Mouse (Mus musculus) c-Kit-positive CD71-positive TER-119-negative erythroid progenitor cells, embryonic 14.5 days (primary cell): ENCODE data around the gene Gcgr.
"Not testable (repeated sequence)": the region's sequence is repeated elsewhere in the genome, so short reads cannot be mapped to it uniquely, and the experiment has no call there.

Source experiments
- DNase-seq: peaks from one replicate; pipeline ENCODE4 v3.0.0-alpha.2; 2013; ENCODE audit warnings: low read depth

Gcgr gene

DNA sequence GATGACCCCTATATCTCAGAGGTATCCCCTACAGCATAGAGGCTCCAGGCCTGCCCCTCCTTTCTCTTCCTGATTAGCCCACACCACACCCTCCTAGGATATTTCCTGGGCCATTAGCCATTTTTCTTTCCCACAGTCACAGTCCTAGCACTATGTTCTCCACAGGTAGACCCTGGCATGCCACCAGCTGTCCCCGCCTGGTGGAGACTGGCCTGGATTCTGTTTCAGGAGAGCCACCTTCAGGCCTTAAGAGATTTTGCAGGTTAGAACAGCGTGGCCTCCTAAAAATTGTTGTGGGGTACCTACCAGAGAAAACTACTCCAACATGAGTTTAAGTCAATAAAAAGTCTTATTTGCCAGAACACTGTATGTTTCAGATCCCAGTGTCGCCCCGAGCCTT lies 23.6 kb upstream of the Gcgr start:
- no peak for DNase-seq

- no peak for DNase-seq
Measured at GRCm38 (mm10) chr11:120507611-120508289, 22.7 kb upstream of the Gcgr start.

GRCm38 (mm10) chr11:120508290-120508870 lies 22.1 kb upstream of the Gcgr start:
- DNase-seq = no peak

DNA sequence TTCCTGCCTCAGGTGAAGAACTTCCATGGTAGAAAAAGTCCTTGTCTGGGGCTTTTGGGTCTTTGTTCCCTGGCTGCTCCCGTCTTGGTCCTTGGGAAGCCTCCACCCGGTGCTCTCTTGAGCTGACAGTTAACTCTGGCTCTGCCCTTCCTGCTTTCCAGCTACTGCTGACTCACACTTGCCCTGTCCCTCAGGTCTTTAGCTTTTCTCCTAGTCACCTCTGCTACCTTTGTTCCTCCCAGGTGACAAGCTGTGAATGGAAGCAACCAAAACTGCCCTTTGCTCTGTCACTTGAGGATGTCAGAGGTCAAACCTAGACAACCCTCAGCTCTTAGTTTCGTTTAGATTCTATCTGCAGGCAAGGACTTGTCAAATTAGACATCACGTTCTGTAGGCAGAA lies 20.6 kb upstream of the Gcgr start:
- DNase-seq = no peak

DNA sequence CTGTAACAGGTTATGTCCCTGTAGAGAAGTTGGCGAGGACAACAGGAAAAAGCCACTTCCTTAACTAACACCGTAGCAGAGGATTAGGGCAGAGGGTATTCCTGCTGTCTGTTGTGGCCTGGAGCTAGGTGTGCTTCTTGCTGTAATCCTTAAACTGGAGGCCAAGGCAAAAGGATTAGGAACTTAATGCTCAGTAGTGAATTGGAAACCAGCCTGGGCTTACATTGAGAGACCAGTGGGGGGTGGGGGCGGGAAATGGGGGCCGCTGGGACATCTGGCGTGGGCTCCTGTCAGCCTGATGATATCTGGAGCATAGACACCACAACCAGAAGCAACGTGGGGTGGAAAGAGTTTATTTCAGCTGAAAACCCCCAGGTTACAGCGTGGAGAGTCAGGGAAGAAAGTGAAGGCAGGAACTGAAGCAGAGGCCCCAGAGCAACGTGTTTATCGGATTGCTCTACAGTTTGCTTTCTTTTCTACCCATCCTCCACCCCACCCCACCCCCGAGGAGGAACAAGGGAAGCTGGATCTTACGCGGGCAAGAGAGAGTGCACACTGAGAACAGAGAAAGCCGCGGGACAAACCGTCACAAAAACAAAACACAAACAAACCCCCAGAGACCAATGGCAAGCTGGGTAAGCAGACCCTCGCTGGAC lies 20.0 kb upstream of the Gcgr start:
- DNase-seq = peak; percentile 57

- DNase-seq = no peak
Measured at GRCm38 (mm10) chr11:120512790-120513453, 17.6 kb upstream of the Gcgr start.

- DNase-seq = not testable (repeated sequence)
Measured at GRCm38 (mm10) chr11:120514262-120514661, 16.2 kb upstream of the Gcgr start.

- peak; percentile 66 for DNase-seq
Measured at GRCm38 (mm10) chr11:120515611-120516010, 14.9 kb upstream of the Gcgr start.

- DNase-seq = no peak
Measured at GRCm38 (mm10) chr11:120517147-120517546, 13.4 kb upstream of the Gcgr start.

DNA sequence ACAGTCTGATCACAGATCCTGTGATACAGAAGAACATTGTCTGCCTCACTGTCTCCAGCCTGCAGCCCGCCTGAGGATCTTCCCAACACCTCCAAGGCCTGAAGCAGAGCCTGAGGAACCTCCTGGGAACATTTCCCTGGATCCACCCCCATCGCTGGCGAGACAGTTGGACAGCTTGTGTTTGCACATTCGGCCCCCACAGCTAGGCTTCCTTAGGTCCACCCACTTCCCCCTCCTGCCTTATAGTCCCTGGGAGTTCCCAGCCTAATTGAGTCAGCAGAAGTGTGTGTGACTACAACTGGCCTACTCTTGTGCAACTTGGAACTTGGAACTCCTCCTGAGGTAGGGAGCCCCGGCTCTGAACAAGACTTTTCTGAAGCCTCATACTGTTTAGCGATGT lies 12.5 kb upstream of the Gcgr start:
- no peak for DNase-seq

GRCm38 (mm10) chr11:120518558-120518957 lies 11.9 kb upstream of the Gcgr start:
- DNase-seq = peak; percentile 78

DNA sequence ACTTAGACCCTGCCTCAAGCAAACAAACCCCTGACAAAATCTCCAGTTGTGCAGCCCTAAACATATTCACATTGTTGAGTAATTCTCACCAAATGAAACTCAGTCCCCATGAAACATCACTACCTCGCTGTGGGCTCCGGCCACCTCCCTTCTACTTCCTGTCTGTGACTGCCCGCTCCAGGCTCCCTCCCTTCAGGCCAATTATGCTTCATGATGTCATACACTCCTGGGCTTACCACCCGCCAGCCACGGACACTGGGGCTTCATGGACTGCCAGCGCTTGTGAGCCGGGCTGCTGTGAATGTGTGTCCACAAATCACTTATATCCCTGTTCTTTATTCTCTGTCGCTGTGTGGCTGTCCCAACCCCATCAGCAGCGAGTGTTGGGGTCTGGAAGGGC lies 10.8 kb upstream of the Gcgr start:
- DNase-seq = no peak

DNA sequence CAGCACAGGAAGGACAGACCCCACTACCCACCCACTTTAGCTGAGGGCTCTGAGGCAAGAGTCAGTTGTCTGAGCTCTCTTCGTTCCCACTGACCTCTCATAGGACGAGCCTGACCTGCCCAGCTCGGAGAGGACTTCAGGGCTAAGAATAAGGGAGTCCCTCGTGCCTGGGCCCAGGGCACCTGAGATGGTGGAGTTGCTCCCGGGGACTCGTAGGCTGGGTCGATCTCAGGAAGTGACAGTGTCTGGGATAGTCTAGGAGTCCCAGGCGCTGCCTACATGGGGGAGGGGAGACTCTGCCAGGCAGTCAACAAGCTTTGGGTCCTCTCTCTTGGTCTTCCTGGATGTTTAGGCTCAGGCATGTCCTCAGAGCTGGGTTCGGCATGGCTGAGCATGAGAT lies 10.0 kb upstream of the Gcgr start:
- DNase-seq = no peak

DNA sequence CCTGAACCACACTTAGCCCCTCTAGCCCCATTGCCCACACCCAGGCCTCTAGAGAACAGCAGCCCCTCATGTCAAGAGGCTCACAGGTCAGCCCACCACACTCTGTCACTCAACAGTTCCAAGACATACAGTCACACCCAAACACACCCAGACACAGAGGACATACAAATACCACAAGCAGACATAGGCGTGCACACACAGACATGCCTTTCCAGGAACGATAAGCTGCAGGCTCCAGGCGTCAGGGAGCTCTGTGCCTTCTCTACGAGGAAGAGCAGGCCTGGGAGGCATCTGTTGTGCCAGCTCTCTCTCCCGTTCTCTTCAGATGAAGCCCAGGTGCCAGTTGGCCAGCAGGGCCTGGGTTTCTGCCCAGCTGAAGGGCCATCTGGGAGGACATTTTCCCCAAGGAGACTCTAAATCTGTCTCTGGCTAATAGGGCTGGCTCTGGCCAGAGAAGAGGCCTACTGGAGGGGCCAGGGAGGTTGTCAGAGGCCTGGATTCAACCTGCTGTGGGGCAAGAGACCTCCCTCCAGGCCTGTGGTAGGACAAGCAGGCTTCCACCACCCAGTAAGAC lies 9.4 kb upstream of the Gcgr start:
- peak; percentile 32 for DNase-seq

DNA sequence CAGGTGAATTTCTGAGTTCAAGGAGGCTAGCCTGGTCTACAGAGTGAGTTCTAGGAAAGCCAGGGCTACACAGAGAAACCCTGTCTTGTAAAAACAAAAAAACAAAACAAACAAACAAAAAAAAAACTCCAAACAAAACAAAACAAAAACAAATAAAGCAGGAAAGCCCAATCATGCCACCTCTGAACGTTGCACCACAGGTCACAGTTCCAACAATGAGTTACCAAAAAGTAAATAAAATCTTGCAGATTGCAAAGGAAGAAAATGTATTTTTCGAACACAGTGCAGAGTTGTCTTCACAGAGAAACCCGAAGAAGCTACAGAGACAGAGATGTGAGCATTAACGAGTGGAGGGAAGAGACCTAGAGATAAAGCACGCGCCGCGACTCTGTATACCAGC lies 7.9 kb upstream of the Gcgr start:
- DNase-seq = no peak

GRCm38 (mm10) chr11:120525959-120526358 lies 4.5 kb upstream of the Gcgr start:
- no peak for DNase-seq

GRCm38 (mm10) chr11:120527690-120528354 lies 2.7 kb upstream of the Gcgr start:
- DNase-seq = no peak

GRCm38 (mm10) chr11:120528903-120529302 lies 1.6 kb upstream of the Gcgr start:
- DNase-seq = no peak

DNA sequence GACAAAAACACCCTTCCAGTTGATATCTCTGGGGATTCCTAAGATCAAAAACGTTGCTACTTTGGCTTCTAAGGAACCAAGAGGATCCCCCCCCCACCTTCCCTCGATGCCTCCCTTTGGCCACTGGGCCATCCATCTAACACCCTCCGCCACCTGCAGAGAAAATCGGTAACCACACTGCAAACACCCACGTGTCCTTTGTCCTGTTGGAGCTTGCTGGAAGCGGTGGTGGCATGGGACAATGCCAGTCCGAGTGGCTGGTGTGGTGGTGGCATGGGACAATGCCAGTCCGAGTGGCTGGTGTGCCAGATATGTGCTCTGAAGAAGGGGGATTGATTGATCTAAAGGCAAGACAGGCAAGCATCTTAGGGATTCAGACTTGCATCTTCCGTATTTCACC lies 1.1 kb downstream of the Gcgr start:
- no peak for DNase-seq

DNA sequence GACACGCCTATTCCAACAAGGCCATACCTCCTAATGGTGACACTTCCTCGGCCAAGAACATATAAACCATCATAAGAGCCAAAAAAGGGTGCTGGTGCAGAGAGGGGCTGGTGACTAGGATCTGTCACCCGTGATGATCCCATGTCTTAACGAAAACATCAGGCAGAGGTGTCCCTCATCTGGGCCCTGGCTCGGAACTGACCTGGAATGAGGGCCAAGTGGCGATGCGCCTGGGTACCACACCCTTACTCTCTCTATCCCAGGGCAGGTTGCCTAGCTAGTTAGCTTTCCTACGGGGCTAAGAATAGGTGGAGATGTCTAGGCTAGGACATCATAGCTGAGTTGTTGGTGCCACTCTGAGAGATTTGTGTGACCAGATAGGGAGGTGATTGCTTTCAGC lies 3.6 kb downstream of the Gcgr start:
- DNase-seq = no peak

GRCm38 (mm10) chr11:120535145-120535544 lies 4.6 kb downstream of the Gcgr start:
- DNase-seq = no peak

DNA sequence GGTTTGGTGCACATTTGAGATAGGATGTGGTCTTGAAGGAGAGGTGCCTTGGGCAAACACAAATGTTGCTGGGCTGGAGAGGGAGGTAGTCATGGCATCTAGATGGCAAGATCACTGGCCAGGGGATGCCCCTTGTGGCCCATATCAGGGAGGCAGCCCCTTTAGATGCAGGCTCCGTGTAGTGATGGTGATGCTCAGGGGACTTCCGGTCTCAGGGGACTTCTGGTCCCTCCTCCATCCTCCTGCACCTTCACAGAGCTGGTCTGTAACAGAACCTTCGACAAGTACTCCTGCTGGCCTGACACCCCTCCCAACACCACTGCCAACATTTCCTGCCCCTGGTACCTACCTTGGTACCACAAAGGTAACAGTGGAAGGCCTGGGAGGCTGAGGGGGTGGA lies 5.3 kb downstream of the Gcgr start:
- DNase-seq = no peak
